Mouse (Mus musculus): ENCODE measurements at regions not wholly inside any gene's neighbourhood (a gene's known extent, or its start where the extent isn't known, plus 50 kb on each side); places are given as distances from the start of the nearest gene placed in this dataset.

- no peak for TF ChIP-seq CTCF (IDR thresholded peaks at IDR 0.05; ENCODE audit: low read depth)
- TF ChIP-seq EP300 (IDR thresholded peaks at IDR 0.05; ENCODE audit: low read depth): no peak
Observed at GRCm38 (mm10) chr12:8070788-8071187, 93.3 kb downstream of the Apob start.

Data from heart, postnatal 0 days (tissue).